Mouse (Mus musculus): Measurements from ENCODE around the gene Yaf2. TPM values are rescaled to one million over a fixed set of nuclear protein-coding genes. Genes with fewer than 3 reads are reported as not detected.

Yaf2 gene
- polyA plus RNA-seq, 1 experiment from 2014 or later, result 58.2 TPM

DNA sequence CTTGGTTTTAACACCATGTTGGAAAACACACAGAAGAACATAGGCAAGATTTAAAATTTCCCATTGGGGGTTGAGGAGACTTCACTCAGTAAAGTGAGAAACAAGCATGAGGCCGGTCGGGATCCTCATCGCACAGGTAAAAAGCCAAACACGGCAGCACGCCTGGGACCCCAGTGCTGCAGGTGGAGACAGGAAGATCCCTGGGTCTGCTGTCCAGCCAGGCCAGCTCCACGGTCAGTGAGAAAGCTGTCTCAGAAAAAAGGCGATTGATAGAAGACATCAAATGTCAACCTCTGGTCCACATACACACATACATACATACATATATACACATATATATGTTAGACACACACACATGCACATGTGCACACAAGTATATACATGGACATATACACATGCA is 67.2 kb downstream of the Yaf2 start:
- DNase-seq (ENCODE audit: low spot score), result no peak
- no peaks in the 10 kb centered on the region for H3K9me3 ChIP-seq (ENCODE audit: low read length)
- 92% methylated on average over 7 of the region's 7 CpGs for WGBS
- no peaks in the 10 kb centered on the region for H3K36me3 ChIP-seq (ENCODE audit: insufficient read depth, low read length)
- ATAC-seq, result no peak
- no peak overlapping the region for H3K9ac ChIP-seq (replicated peaks; ENCODE audit: low read depth)
- TF ChIP-seq EP300 (IDR thresholded peaks at IDR 0.05) (no peak), CTCF (IDR thresholded peaks at IDR 0.05) (no peak)
- H3K4me2 ChIP-seq (replicated peaks; ENCODE audit: low read depth, low read length), result no peak overlapping the region
- peaks cover 8% of the 10 kb centered on the region for H3K4me1 ChIP-seq (ENCODE audit: insufficient read depth, low read depth, low read length)
- H3K4me3 ChIP-seq (ENCODE audit: low read depth, low read length), result no peak overlapping the region
- H3K27ac ChIP-seq (ENCODE audit: low read length), result no peak overlapping the region
- H3K27me3 ChIP-seq (replicated peaks; ENCODE audit: insufficient read depth, low read length), result no peaks in the 10 kb centered on the region

DNA sequence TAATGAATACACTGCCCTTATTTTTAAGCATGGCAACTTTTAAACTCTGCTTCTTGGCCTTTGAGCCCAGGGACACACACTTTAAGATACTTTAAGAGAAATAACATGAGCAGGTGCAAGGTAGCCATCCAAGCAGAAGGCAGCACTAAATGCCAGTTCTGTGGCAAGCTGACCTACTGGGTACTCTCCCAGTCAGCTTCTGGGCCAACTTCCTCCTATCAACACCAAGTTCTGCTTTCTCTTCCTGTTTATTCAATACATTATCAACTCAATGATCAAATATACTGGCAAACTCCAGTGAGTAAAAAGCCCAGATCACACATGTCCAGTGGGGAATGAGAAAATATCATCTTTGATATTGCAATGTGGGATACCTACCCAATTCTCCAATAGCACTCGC is 68.7 kb downstream of the Yaf2 start:
- 100% methylated on average over 1 of the region's 1 CpGs for WGBS
- no peak overlapping the region for H3K4me3 ChIP-seq (ENCODE audit: low read depth, low read length)
- ATAC-seq, result no peak

DNA sequence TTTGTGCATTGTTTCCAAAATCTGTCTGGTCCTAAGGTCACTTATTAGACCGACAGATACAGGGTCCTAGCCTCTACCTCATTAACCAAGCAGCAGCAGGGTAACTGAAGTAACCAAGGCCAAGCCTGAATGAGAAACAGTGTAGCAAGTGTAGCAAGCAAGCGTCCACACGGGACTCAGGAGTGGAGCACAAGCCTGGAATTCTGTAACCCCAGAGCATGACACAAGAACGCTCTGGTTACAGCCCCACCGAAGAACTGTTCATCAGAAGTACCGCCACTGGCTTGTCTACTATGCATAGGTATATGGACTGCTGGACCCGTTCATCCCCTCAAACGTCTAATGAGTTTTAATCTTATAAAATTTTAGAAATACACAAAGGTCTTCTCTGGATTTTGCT is 69.3 kb downstream of the Yaf2 start:
- no peak for TF ChIP-seq CTCF (IDR thresholded peaks at IDR 0.05)
- TF ChIP-seq EP300 (IDR thresholded peaks at IDR 0.05), result no peak
- Histone ChIP-seq H3K27ac (ENCODE audit: low read length) (no peak overlapping the region), H3K9ac (replicated peaks; ENCODE audit: low read depth) (no peak overlapping the region), H3K4me1 (ENCODE audit: insufficient read depth, low read depth, low read length) (peaks cover 3% of the 10 kb centered on the region; the same call in 1 of the 2 replicates), H3K9me3 (ENCODE audit: low read length) (no peaks in the 10 kb centered on the region), H3K4me2 (replicated peaks; ENCODE audit: low read depth, low read length) (no peak overlapping the region), H3K4me3 (ENCODE audit: low read depth, low read length) (no peak overlapping the region), H3K27me3 (replicated peaks; ENCODE audit: insufficient read depth, low read length) (no peaks in the 10 kb centered on the region), H3K36me3 (ENCODE audit: insufficient read depth, low read length) (no peaks in the 10 kb centered on the region)
- 79% methylated on average over 8 of the region's 8 CpGs for WGBS
- DNase-seq (ENCODE audit: low spot score) (no peak), ATAC-seq (no peak)

More for the DNA sequence above, 68.7 kb downstream of the Yaf2 start:
- TF ChIP-seq EP300 (IDR thresholded peaks at IDR 0.05), result no peak
- no peak for TF ChIP-seq CTCF (IDR thresholded peaks at IDR 0.05)
- Histone ChIP-seq H3K4me2 (replicated peaks; ENCODE audit: low read depth, low read length) (no peak overlapping the region), H3K9me3 (ENCODE audit: low read length) (no peaks in the 10 kb centered on the region), H3K36me3 (ENCODE audit: insufficient read depth, low read length) (no peaks in the 10 kb centered on the region), H3K4me1 (ENCODE audit: insufficient read depth, low read depth, low read length) (no peaks in the 10 kb centered on the region; the same call in 1 of the 2 replicates), H3K27ac (ENCODE audit: low read length) (no peak overlapping the region), H3K9ac (replicated peaks; ENCODE audit: low read depth) (no peak overlapping the region), H3K27me3 (replicated peaks; ENCODE audit: insufficient read depth, low read length) (no peaks in the 10 kb centered on the region)
- DNase-seq (ENCODE audit: low spot score), result peak; percentile 19

DNA sequence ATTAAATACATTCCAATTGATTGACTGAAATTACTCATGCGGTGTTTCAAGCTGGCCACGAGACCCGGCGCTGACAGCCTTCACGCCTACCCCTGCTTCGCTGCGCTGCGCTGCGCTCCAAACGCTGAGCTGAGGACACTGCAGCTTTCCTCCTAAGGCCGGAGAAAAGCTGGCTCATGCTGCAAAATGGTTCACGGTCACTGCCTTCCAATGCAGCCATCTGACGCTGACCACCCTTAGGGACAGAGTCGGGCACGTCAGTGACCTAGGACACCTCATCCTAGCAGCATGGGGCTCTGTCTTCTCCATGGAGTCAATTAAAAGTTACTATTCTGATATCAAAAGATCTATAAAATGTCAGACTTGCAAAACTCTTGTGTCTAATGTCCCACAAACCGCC is 70.4 kb downstream of the Yaf2 start:
- no peak overlapping the region for H3K4me3 ChIP-seq (ENCODE audit: low read depth, low read length)
- H3K4me2 ChIP-seq (replicated peaks; ENCODE audit: low read depth, low read length), result no peak overlapping the region
- TF ChIP-seq EP300 (IDR thresholded peaks at IDR 0.05) (no peak), CTCF (IDR thresholded peaks at IDR 0.05) (no peak)
- H3K27me3 ChIP-seq (replicated peaks; ENCODE audit: insufficient read depth, low read length), result no peaks in the 10 kb centered on the region
- DNase-seq (ENCODE audit: low spot score) (no peak), ATAC-seq (no peak)
- H3K9ac ChIP-seq (replicated peaks; ENCODE audit: low read depth), result no peak overlapping the region
- 86% methylated on average over 16 of the region's 16 CpGs for WGBS
- H3K36me3 ChIP-seq (ENCODE audit: insufficient read depth, low read length), result no peaks in the 10 kb centered on the region
- no peak overlapping the region for H3K27ac ChIP-seq (ENCODE audit: low read length)
- 0 out of 2 replicates have a peak, but pooled peaks cover 3% of the 10 kb centered on the region for H3K4me1 ChIP-seq (ENCODE audit: insufficient read depth, low read depth, low read length)
- no peaks in the 10 kb centered on the region for H3K9me3 ChIP-seq (ENCODE audit: low read length)

DNA sequence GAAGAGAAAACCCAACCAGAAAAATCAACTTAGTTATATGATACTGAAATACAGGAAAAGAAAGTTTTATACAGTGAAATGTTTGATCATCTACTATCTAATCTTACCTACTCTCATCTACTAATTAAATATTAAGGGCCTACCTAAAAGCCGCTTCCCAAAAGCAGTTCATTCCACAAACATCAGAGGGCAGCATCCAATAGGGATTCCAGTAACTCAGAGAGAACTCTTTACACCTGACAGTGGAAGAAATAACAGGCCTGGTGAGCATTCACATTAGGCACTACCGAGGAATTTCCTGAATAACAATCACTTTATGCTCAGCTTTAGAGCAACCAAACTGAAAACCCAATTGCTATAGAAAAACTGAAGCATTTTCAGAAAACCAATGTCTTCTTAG is 71.0 kb downstream of the Yaf2 start:
- Histone ChIP-seq H3K4me1 (ENCODE audit: insufficient read depth, low read depth, low read length) (0 out of 2 replicates have a peak, but pooled peaks cover 3% of the 10 kb centered on the region), H3K27me3 (replicated peaks; ENCODE audit: insufficient read depth, low read length) (no peaks in the 10 kb centered on the region), H3K36me3 (ENCODE audit: insufficient read depth, low read length) (no peaks in the 10 kb centered on the region), H3K9me3 (ENCODE audit: low read length) (no peaks in the 10 kb centered on the region), H3K4me3 (ENCODE audit: low read depth, low read length) (no peak overlapping the region), H3K9ac (replicated peaks; ENCODE audit: low read depth) (no peak overlapping the region), H3K27ac (ENCODE audit: low read length) (no peak overlapping the region), H3K4me2 (replicated peaks; ENCODE audit: low read depth, low read length) (no peak overlapping the region)
- ATAC-seq, result no peak; the same call in 1 of the 2 replicates
- 50% methylated on average over 2 of the region's 2 CpGs for whole genome bisulfite sequencing
- peak; percentile 49 for DNase-seq (ENCODE audit: low spot score)
- TF ChIP-seq EP300 (IDR thresholded peaks at IDR 0.05) (no peak), CTCF (IDR thresholded peaks at IDR 0.05) (peak; percentile 70)

DNA sequence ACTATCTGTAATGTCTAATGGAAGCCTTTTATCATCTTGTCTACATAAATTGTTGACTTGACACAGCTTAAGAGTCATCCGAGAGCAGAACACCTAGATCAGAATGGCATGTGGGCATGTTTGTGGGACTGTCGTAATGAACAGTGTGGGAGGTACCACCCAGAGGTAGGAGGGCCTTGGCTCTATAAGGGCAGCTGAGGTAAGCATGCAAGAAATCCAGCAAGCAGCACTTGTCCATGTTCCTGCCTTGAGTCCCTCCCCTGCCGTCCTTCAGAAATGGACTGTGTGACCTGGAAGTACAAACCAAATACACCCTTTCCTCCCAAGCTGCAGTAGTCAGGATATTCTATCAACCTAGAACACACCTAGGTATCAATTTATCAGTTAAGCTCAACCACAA is 71.5 kb downstream of the Yaf2 start:
- 52% methylated on average over 3 of the region's 3 CpGs for WGBS
- no peaks in the 10 kb centered on the region for H3K36me3 ChIP-seq (ENCODE audit: insufficient read depth, low read length)
- H3K4me3 ChIP-seq (ENCODE audit: low read depth, low read length), result no peak overlapping the region
- peak; percentile 17 for DNase-seq (ENCODE audit: low spot score)
- peak; percentile 53 for ATAC-seq
- H3K27ac ChIP-seq (ENCODE audit: low read length), result no peak overlapping the region
- no peaks in the 10 kb centered on the region for H3K9me3 ChIP-seq (ENCODE audit: low read length)
- H3K27me3 ChIP-seq (replicated peaks; ENCODE audit: insufficient read depth, low read length), result no peaks in the 10 kb centered on the region
- H3K4me1 ChIP-seq (ENCODE audit: insufficient read depth, low read depth, low read length), result 0 out of 2 replicates have a peak, but pooled peaks cover 3% of the 10 kb centered on the region
- H3K4me2 ChIP-seq (replicated peaks; ENCODE audit: low read depth, low read length), result no peak overlapping the region
- TF ChIP-seq EP300 (IDR thresholded peaks at IDR 0.05), result no peak
- TF ChIP-seq CTCF (IDR thresholded peaks at IDR 0.05), result no peak
- no peak overlapping the region for H3K9ac ChIP-seq (replicated peaks; ENCODE audit: low read depth)

DNA sequence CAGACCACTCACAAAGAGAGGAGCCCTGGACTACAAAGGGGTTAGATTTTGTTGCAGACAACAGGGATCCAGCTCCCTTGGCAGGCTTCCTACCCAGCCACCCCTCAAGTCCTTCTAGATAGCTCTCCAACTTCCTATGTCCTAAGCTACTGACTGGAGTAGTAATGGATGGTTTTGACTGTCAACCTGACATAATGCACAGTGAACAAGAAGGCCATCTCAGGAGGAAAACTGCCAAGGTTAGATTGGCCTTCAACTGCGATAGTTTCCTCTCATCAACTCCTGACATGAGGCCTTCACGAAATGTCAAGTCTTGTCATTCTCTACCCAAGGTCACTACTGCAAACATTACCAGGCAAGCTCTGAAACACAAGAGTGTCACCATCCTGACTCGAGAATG is 72.5 kb downstream of the Yaf2 start:
- no peak for ATAC-seq
- Histone ChIP-seq H3K9me3 (ENCODE audit: low read length) (no peaks in the 10 kb centered on the region), H3K4me2 (replicated peaks; ENCODE audit: low read depth, low read length) (no peak overlapping the region), H3K36me3 (ENCODE audit: insufficient read depth, low read length) (no peaks in the 10 kb centered on the region), H3K9ac (replicated peaks; ENCODE audit: low read depth) (no peak overlapping the region), H3K4me3 (ENCODE audit: low read depth, low read length) (no peak overlapping the region), H3K27ac (ENCODE audit: low read length) (no peak overlapping the region), H3K4me1 (ENCODE audit: insufficient read depth, low read depth, low read length) (0 out of 2 replicates have a peak, but pooled peaks cover 3% of the 10 kb centered on the region), H3K27me3 (replicated peaks; ENCODE audit: insufficient read depth, low read length) (no peaks in the 10 kb centered on the region)
- TF ChIP-seq CTCF (IDR thresholded peaks at IDR 0.05) (no peak), EP300 (IDR thresholded peaks at IDR 0.05) (no peak)
- 79% methylated on average over 3 of the region's 3 CpGs for WGBS
- no peak for DNase-seq (ENCODE audit: low spot score)

All from lung, postnatal 0 days (tissue).